Mouse (Mus musculus): Measurements from ENCODE around the gene RPS10-NUDT3. TPM values are rescaled to one million over a fixed set of nuclear protein-coding genes. Genes with fewer than 3 reads are reported as not detected.

RPS10-NUDT3 gene
- not detected in 2 replicates for polyA plus RNA-seq (2014; fragmentation: Nextera tagmentation; extraction: Ambion mirVana)

DNA sequence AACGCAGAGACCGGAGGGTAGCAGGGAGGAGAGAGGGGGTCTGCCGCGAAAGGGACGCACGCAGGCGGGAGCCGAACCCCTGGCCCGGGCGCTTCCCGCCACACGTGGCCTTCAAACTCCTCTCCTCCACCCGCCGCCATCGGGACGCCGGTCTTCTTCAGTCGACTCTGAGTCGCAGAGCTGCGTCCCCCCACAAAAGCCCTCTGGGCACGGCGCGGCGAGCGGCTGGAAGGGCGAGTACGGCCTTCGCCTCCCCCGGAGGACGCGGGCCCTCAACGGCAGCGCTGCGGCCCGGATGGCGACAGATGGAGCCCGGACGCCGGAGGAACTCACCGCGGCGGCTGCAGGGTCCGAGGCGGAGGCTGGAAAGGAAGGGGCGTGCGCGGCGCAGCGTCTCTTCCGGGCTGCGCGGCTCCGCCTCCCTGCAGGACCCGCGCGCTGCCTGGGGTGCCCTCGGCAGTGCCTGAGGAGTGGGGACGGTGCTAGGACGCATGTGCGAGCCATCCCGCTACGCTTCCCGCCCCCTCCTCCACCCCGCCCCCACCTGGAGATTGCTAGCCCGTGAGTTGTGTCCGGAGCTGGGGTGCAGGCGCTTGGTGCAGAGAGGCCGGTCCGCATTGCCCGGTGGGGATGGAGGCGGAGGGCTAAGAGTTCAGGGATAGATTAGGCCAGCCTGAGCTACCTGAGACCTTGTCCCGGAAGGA, at the start of gene RPS10-NUDT3:
Gene RPS10-NUDT3 (minus strand): TSS at position 352 of the 704 bp plus-strand sequence.
- H3K4me3 ChIP-seq (ENCODE audit: low read depth, low read length): peak within 1 kb of the TSS; percentile 88
- no peaks in the 10 kb centered on the region for H3K9me3 ChIP-seq (ENCODE audit: control insufficient read depth, low read length)
- DNase-seq (ENCODE audit: low spot score) (peak; percentile 95), ATAC-seq (ENCODE audit: low FRiP score) (peak; percentile 96)
- peaks cover 10% of the 10 kb centered on the region for H3K4me1 ChIP-seq (replicated peaks; ENCODE audit: control insufficient read depth, insufficient read depth, low read length)
- peak within 1 kb of the TSS; percentile 92 for H3K4me2 ChIP-seq (replicated peaks; ENCODE audit: low read depth, low read length)
- WGBS: under 1% methylated on average over 66 of the region's 72 CpGs
- no peaks in the 10 kb centered on the region for H3K27me3 ChIP-seq (ENCODE audit: control insufficient read depth, insufficient read depth, low read length)
- peak within 1 kb of the TSS; percentile 90 for H3K9ac ChIP-seq (ENCODE audit: low read depth, low read length)
- H3K27ac ChIP-seq (ENCODE audit: low read depth, low read length): peak within 1 kb of the TSS; percentile 71
- H3K36me3 ChIP-seq (ENCODE audit: control insufficient read depth, insufficient read depth, low read length): peaks cover 15% of the 10 kb centered on the region; the same call in 1 of the 2 replicates

DNA sequence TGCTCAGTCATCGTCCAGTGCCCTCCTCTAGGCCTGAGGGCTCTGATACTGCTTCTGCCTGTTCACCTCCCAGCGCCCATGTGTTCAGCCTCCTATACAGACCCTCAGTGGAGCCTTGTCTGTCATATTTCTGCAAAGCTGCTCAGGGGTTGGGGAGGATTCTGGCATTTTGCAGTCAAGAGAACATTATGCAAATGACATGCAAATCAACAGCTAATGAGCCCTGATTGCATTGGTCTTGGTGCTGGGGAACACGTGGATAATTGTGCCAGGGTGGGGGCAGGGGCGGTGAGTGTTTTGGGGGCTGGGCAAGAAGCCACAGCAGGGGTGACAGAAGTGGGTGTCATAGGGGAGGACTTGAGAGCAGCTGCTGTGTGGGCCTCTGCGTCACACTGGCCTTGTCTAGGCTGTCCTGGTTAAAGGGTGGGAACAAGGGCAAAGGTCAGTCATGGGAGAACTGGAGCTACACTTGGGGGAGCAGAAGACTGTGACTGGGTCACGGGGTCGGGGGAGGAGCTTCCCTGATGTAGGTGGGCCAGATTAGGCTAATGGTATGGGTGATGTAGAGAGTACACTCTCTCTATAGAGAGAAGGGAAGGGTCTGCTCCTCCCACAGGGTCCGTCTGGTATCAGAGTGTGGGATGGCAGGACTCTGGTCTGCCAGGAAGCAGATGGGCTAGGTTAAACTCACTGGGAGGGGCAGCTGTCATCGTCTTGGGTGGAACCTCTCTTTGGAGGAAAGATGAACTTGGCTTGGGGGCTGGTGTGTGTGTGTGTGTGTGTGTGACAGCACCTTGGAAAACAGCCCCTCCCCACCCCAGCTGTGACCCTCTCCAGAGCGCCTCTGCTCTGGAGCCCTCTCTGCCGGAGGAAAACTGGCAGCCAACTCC, 44.1 kb upstream of the RPS10-NUDT3 start:
- ATAC-seq (ENCODE audit: low FRiP score): peak; percentile 71
- DNase-seq (ENCODE audit: low spot score): no peak

DNA sequence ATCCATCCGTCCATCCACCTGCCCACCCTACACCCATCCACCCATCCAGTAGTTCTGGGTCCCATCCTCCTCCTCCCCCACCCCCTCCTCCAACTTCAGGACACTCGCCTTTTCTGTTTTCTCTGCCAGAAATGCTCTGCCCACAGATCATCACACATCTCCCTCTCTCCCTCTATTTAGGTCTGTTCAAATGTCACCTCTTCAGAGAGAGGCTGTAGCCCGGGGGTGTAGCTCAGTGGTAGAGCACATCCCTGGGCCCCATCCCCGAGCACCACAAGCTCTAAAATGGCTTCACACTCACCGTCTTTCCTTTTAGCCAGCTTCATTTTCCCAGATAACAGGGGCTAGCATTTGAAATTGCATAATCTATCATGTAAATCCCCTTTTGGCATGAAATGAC, 42.7 kb upstream of the RPS10-NUDT3 start:
- 88% methylated on average over 5 of the region's 5 CpGs for WGBS
- H3K36me3 ChIP-seq (ENCODE audit: control insufficient read depth, insufficient read depth, low read length): no peaks in the 10 kb centered on the region

More for the DNA sequence above, 44.1 kb upstream of the RPS10-NUDT3 start:
- Histone ChIP-seq H3K9me3 (ENCODE audit: control insufficient read depth, low read length) (no peaks in the 10 kb centered on the region), H3K4me2 (replicated peaks; ENCODE audit: low read depth, low read length) (no peak overlapping the region), H3K27me3 (ENCODE audit: control insufficient read depth, insufficient read depth, low read length) (no peaks in the 10 kb centered on the region), H3K4me3 (ENCODE audit: low read depth, low read length) (no peak overlapping the region), H3K4me1 (replicated peaks; ENCODE audit: control insufficient read depth, insufficient read depth, low read length) (no peaks in the 10 kb centered on the region), H3K9ac (ENCODE audit: low read depth, low read length) (0 out of 2 replicates have a peak overlapping the region, but pooled peaks have one; percentile 12), H3K27ac (ENCODE audit: low read depth, low read length) (peak overlapping the region; percentile 60), H3K36me3 (ENCODE audit: control insufficient read depth, insufficient read depth, low read length) (no peaks in the 10 kb centered on the region)
- WGBS: 41% methylated on average over 11 of the region's 11 CpGs

DNA sequence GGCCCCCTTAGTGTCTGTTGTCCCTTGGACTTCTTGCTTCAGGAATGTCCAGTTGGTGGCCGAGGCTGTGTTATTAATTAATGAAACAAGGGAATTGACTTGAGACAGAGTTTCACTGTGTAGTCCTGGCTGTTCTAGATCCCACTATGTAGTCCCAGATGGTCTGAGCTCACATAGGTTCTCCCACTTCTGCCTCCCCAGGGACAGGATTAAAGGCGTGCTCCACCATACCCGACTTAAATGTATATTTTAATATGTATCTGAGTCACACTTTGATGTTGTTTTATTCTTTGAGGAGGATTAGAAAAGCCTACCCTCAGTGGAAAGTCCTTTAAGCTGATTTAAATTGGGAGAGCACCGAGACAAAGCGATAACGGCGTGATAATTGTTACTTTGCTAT, 41.2 kb upstream of the RPS10-NUDT3 start:
- ATAC-seq (ENCODE audit: low FRiP score) (no peak), DNase-seq (ENCODE audit: low spot score) (no peak)
- Histone ChIP-seq H3K4me2 (replicated peaks; ENCODE audit: low read depth, low read length) (no peak overlapping the region), H3K4me1 (replicated peaks; ENCODE audit: control insufficient read depth, insufficient read depth, low read length) (no peaks in the 10 kb centered on the region), H3K27ac (ENCODE audit: low read depth, low read length) (no peak overlapping the region), H3K9me3 (ENCODE audit: control insufficient read depth, low read length) (no peaks in the 10 kb centered on the region), H3K4me3 (ENCODE audit: low read depth, low read length) (no peak overlapping the region), H3K9ac (ENCODE audit: low read depth, low read length) (no peak overlapping the region), H3K27me3 (ENCODE audit: control insufficient read depth, insufficient read depth, low read length) (no peaks in the 10 kb centered on the region), H3K36me3 (ENCODE audit: control insufficient read depth, insufficient read depth, low read length) (no peaks in the 10 kb centered on the region)
- 77% methylated on average over 7 of the region's 7 CpGs for WGBS

More for the DNA sequence above, 42.7 kb upstream of the RPS10-NUDT3 start:
- Histone ChIP-seq H3K9ac (ENCODE audit: low read depth, low read length) (no peak overlapping the region), H3K27me3 (ENCODE audit: control insufficient read depth, insufficient read depth, low read length) (no peaks in the 10 kb centered on the region), H3K27ac (ENCODE audit: low read depth, low read length) (no peak overlapping the region), H3K4me2 (replicated peaks; ENCODE audit: low read depth, low read length) (no peak overlapping the region), H3K9me3 (ENCODE audit: control insufficient read depth, low read length) (no peaks in the 10 kb centered on the region), H3K4me1 (replicated peaks; ENCODE audit: control insufficient read depth, insufficient read depth, low read length) (no peaks in the 10 kb centered on the region), H3K4me3 (ENCODE audit: low read depth, low read length) (no peak overlapping the region)
- no peak for DNase-seq (ENCODE audit: low spot score)
- no peak for ATAC-seq (ENCODE audit: low FRiP score)

DNA sequence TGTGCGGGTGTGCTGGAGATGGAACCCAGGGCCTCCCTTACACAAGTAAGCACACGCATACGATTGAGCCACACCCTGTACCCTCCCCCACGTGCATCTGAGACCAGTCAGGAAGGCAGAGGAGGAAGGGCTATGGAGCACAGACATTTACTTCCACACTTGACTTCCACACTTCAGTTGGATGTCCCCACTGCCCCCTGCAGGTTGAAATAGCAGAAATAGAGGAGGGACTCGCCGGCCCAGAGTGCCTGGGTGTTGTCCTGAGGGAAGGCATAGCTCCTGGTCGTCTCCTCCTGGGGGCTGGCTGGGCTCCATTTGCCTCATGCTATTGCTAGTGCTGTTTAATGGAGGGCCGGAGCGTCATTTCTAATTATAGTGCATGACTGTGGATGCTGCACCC, 40.4 kb upstream of the RPS10-NUDT3 start:
- 72% methylated on average over 9 of the region's 9 CpGs for WGBS

DNA sequence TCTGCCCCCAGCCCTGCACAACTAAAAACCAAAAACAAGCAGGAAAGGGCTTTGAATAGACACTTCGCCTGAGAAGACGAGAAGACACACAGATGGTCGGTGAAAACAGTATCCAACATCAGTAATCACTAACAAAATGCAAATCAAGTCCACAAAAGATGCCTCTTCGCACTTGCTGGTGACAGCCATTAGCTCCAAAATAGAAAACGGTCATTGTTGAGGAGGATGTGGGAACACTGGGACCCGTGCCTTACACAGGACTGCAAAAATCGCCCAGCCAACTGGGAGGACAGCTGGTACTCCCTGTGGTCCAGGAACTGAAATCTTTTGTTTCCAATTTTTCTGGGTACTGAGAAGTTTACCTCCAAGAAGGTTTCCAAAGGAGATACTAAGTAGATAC, 38.9 kb upstream of the RPS10-NUDT3 start:
- H3K4me3 ChIP-seq (ENCODE audit: low read depth, low read length): no peak overlapping the region
- ATAC-seq (ENCODE audit: low FRiP score): no peak

More for the DNA sequence above, 40.4 kb upstream of the RPS10-NUDT3 start:
- Histone ChIP-seq H3K9ac (ENCODE audit: low read depth, low read length) (no peak overlapping the region), H3K9me3 (ENCODE audit: control insufficient read depth, low read length) (no peaks in the 10 kb centered on the region), H3K36me3 (ENCODE audit: control insufficient read depth, insufficient read depth, low read length) (no peaks in the 10 kb centered on the region), H3K4me1 (replicated peaks; ENCODE audit: control insufficient read depth, insufficient read depth, low read length) (no peaks in the 10 kb centered on the region), H3K4me2 (replicated peaks; ENCODE audit: low read depth, low read length) (no peak overlapping the region), H3K4me3 (ENCODE audit: low read depth, low read length) (no peak overlapping the region), H3K27ac (ENCODE audit: low read depth, low read length) (no peak overlapping the region), H3K27me3 (ENCODE audit: control insufficient read depth, insufficient read depth, low read length) (no peaks in the 10 kb centered on the region)
- ATAC-seq (ENCODE audit: low FRiP score) (no peak), DNase-seq (ENCODE audit: low spot score) (no peak)

DNA sequence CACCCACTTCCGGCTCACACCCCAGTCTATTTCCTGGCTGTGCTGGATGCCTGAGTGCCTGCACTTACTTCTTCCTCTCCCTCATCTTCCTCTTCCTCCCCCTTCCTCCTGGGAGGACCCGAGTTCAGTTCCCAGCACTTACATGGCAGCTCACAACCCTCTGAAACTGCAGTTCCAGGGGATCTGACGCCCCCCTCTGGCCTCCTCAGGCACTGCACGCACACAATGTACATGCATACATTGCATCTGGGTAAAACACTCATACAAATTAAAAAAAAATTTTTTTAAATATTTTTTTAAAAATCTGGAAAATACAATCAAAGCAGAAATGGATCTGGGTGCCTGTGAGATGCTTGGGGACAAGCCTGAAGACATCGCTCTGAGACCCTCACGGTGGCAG, 36.7 kb upstream of the RPS10-NUDT3 start:
- ATAC-seq (ENCODE audit: low FRiP score) (no peak), DNase-seq (ENCODE audit: low spot score) (no peak)
- no peak overlapping the region for H3K4me2 ChIP-seq (replicated peaks; ENCODE audit: low read depth, low read length)
- H3K36me3 ChIP-seq (ENCODE audit: control insufficient read depth, insufficient read depth, low read length): no peaks in the 10 kb centered on the region
- no peaks in the 10 kb centered on the region for H3K4me1 ChIP-seq (replicated peaks; ENCODE audit: control insufficient read depth, insufficient read depth, low read length)
- H3K27me3 ChIP-seq (ENCODE audit: control insufficient read depth, insufficient read depth, low read length): no peaks in the 10 kb centered on the region
- no peak overlapping the region for H3K27ac ChIP-seq (ENCODE audit: low read depth, low read length)
- no peak overlapping the region for H3K4me3 ChIP-seq (ENCODE audit: low read depth, low read length)
- no peak overlapping the region for H3K9ac ChIP-seq (ENCODE audit: low read depth, low read length)
- WGBS: 82% methylated on average over 6 of the region's 6 CpGs
- H3K9me3 ChIP-seq (ENCODE audit: control insufficient read depth, low read length): no peaks in the 10 kb centered on the region

More for the DNA sequence above, 38.9 kb upstream of the RPS10-NUDT3 start:
- no peak overlapping the region for H3K4me2 ChIP-seq (replicated peaks; ENCODE audit: low read depth, low read length)
- H3K27ac ChIP-seq (ENCODE audit: low read depth, low read length): no peak overlapping the region
- no peaks in the 10 kb centered on the region for H3K36me3 ChIP-seq (ENCODE audit: control insufficient read depth, insufficient read depth, low read length)
- 65% methylated on average over 7 of the region's 7 CpGs for WGBS
- DNase-seq (ENCODE audit: low spot score): no peak
- no peak overlapping the region for H3K9ac ChIP-seq (ENCODE audit: low read depth, low read length)
- H3K9me3 ChIP-seq (ENCODE audit: control insufficient read depth, low read length): no peaks in the 10 kb centered on the region
- no peaks in the 10 kb centered on the region for H3K27me3 ChIP-seq (ENCODE audit: control insufficient read depth, insufficient read depth, low read length)
- no peaks in the 10 kb centered on the region for H3K4me1 ChIP-seq (replicated peaks; ENCODE audit: control insufficient read depth, insufficient read depth, low read length)

DNA sequence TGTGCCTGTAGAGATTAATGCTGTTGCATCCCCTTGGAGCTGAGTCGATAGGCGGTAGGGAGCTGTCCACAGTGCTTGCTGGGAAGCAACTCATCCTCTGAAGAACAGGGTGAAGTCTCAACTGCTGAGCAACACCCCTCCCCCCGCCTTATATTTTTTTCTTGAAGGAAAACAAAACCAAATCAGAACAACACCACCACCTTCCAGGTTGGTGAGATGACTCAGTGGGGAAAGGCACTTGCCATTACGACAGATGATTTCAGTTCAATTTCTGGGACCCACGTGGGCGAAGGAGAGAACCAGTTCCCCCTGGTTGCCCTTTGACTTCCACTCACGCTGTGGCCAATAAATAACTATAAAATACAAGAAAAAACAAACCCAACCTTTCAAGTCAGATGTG, 23.7 kb upstream of the RPS10-NUDT3 start:
- Histone ChIP-seq H3K36me3 (ENCODE audit: control insufficient read depth, insufficient read depth, low read length) (no peaks in the 10 kb centered on the region), H3K27me3 (ENCODE audit: control insufficient read depth, insufficient read depth, low read length) (peaks cover 12% of the 10 kb centered on the region), H3K9me3 (ENCODE audit: control insufficient read depth, low read length) (no peaks in the 10 kb centered on the region), H3K27ac (ENCODE audit: low read depth, low read length) (no peak overlapping the region), H3K4me1 (replicated peaks; ENCODE audit: control insufficient read depth, insufficient read depth, low read length) (peaks cover 4% of the 10 kb centered on the region; the same call in 1 of the 2 replicates), H3K9ac (ENCODE audit: low read depth, low read length) (no peak overlapping the region), H3K4me2 (replicated peaks; ENCODE audit: low read depth, low read length) (no peak overlapping the region), H3K4me3 (ENCODE audit: low read depth, low read length) (no peak overlapping the region)
- ATAC-seq (ENCODE audit: low FRiP score): no peak
- no peak for DNase-seq (ENCODE audit: low spot score)
- WGBS: 79% methylated on average over 7 of the region's 7 CpGs
